Mouse (Mus musculus) ES-E14 (cell line): ENCODE data around the gene Avpi1.

Experiments
- HCFC1 ChIP-seq: IDR thresholded peaks from 2 replicates; pipeline ENCODE4 v1.6.1; 2012; ENCODE audit warnings: low read length, inconsistent platforms, borderline replicate concordance; ENCODE audit not compliant: insufficient read depth
- MAFK ChIP-seq: IDR thresholded peaks from 2 replicates; pipeline ENCODE4 v1.6.1; 2014; ENCODE audit warnings: mild to moderate bottlenecking, low read depth, low read length, inconsistent platforms; ENCODE audit not compliant: insufficient read depth
- ZC3H11A ChIP-seq: IDR thresholded peaks from 2 replicates; pipeline ENCODE4 v1.6.1; 2012; ENCODE audit warnings: low read depth, mild to moderate bottlenecking, inconsistent platforms, low read length, borderline replicate concordance
- ZNF384 ChIP-seq: IDR thresholded peaks from 2 replicates; pipeline ENCODE4 v1.6.1; 2012; ENCODE audit warnings: low read depth, low read length, inconsistent platforms

DNA sequence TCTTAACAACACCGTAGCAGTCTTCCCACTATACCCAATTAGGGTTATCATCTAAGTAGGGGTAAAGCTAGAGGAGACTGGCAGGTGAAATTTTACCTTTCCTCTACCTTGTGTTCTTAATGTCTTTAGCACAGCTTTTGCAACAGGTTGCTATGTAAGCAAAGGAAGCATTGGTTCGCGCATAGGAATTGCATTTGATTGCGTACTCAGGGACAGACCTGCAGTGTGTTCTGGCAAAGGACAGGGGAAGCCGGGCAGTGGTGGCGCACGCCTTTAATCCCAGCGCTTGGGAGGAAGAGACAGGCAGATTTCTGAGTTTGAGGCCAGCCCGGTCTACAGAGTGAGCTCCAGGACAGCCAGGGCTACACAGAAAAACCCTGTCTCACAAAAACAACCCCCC lies 10.7 kb downstream of the Avpi1 start:
- TF ChIP-seq ZC3H11A (no peak), ZNF384 (no peak), MAFK (no peak), HCFC1 (no peak)
